Comparison of ENCODE assay signal across 1 mouse cellular context in the genomic region with DNA sequence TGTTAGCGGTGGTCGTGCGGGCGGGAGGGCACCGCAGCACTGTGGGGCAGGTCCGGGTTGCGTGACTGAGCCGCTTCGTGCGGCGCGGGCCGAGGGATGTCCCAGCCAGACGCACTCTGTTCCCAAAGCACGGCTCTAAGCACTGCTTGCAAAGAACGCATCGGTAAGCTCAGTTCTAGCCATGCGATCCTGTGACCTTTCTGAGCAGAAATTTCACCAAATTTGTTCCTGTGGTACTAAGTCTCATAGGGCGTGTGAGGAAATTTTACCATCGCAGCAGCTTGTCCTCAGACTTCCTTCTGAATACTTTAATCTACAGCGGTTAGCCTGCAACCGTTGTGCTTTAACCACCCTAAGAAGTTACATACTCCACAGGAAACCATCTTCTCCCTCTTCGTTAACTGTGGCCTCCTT.
TF ChIP-seq lines count a peak whose summit lies in the region.

No protein-coding gene starts in this region.

TF ChIP-seq in ES-E14, 5 proteins besides CTCF, POLR2A, EP300 and RAD21 (continued from another document):
- TF ChIP-seq ZNF384 (IDR thresholded peaks at IDR 0.05; ENCODE audit: low read depth, low read length) (no peak), HCFC1 (IDR thresholded peaks at IDR 0.05; ENCODE audit: borderline replicate concordance, insufficient read depth, low read length) (no peak), CHD2 (IDR thresholded peaks at IDR 0.05; ENCODE audit: low read depth, low read length) (no peak), MAFK (IDR thresholded peaks at IDR 0.05; ENCODE audit: insufficient read depth, low read depth, low read length) (no peak)
